Mouse (Mus musculus) neural tube, embryonic 14.5 days (tissue): ENCODE measurements around the gene Abcf2. TPM values are rescaled to one million over a fixed set of nuclear protein-coding genes. Genes with fewer than 3 reads are reported as not detected.
A peak's percentile ranks its signal among the peaks of the same experiment; 100 is the strongest.

Experiments
- ATAC-seq: fragments of 200-750 bp; cut with Nextera tagmentation; 2 replicates; pipeline ENCODE4 v1.8.0; 2017; ENCODE audit warnings: low read depth, mild to moderate bottlenecking, moderate TSS enrichment, moderate library complexity
- H3K27ac ChIP-seq: fragments of 300-500 bp; sonication (generic); 2 replicates; pipeline ENCODE4 v1.5.1; 2014; ENCODE audit warnings: low read depth, mild to moderate bottlenecking, control low read depth, low read length, moderate library complexity, mixed read lengths
- H3K27me3 ChIP-seq: fragments of 300-500 bp; sonication (generic); 2 replicates; pipeline ENCODE4 v1.6.1; 2014; ENCODE audit warnings: low read length; ENCODE audit not compliant: control insufficient read depth, insufficient read depth
- H3K36me3 ChIP-seq: fragments of 300-500 bp; sonication (generic); 2 replicates; pipeline ENCODE4 v1.6.1; 2014; ENCODE audit warnings: low read length, mixed read lengths; ENCODE audit not compliant: control insufficient read depth, insufficient read depth
- H3K4me1 ChIP-seq: fragments of 300-500 bp; sonication (generic); 2 replicates; pipeline ENCODE4 v1.6.1; 2014; ENCODE audit warnings: low read length; ENCODE audit not compliant: control insufficient read depth, insufficient read depth
- H3K4me2 ChIP-seq: fragments of 300-500 bp; sonication (generic); 2 replicates; pipeline ENCODE4 v1.6.1; 2014; ENCODE audit warnings: mild to moderate bottlenecking, low read depth, low read length, control low read depth
- H3K4me3 ChIP-seq: fragments of 300-500 bp; sonication (generic); 2 replicates; pipeline ENCODE4 v1.5.1; 2014; ENCODE audit warnings: low read depth, low read length, control low read depth, mixed read lengths
- H3K9ac ChIP-seq: fragments of 300-500 bp; sonication (generic); replicated peaks from 2 replicates; pipeline ENCODE4 v1.6.1; 2014; ENCODE audit warnings: low read depth, mild to moderate bottlenecking, control low read depth, low read length, mixed read lengths
- H3K9me3 ChIP-seq: fragments of 300-500 bp; sonication (generic); 2 replicates; pipeline ENCODE4 v1.6.1; 2016; ENCODE audit warnings: low read length; ENCODE audit not compliant: control insufficient read depth
- WGBS: fragments of 180-500 bp; shearing (Covaris S2); extraction: QIAGEN DNeasy Blood & Tissue Kit; methylation state at CpG from one replicate; pipeline ENCODE4 v1.1.7; 2014; 5-methylcytosine and 5-hydroxymethylcytosine counted together
- polyA plus RNA-seq: library from polyadenylated mRNA; unstranded; fragments of >200 nt; fragmentation: Nextera tagmentation; extraction: Ambion mirVana; gene quantifications from 2 replicates; pipeline ENCODE4 v1.2.1, GENCODE M21; 2014

The Abcf2 gene
- polyA plus RNA-seq, 1 experiment from 2014 or later: 80.3 TPM

DNA sequence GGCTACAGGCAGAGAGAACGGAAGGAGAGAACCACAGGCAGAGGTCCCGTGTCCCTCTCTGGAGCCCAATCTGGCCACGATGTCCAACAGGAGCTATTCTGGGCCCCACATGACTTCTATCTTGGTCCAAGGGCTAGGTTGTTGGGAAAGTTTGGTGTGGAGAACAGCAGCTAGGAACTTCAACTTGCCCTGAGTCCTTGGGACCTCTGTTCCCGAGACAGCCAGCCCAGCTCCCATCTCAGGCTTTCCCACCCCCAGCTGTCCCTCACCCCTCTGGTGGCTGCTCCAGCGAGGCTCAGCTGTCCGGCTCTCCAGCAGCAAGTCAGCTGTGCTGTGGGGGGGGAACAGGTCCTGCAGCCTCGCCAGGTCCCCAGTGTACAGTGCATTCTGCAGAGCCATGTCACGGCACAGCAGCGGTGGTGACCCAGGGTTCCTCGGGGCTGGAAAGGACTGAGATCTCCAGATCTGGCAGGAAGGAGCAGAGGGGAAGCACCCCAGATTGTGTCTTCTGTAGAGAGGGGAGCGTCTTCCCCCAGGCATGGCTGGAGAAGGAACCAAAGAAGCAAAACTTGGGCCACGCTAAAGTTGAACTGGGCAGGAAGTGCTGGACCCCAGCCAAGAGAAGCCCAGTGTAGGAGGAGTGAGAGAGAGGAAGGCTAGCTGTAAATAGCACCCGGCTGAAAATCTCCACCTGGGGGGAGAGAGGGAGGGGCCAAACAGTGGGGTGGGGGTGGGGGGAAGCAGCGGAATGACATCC is 36.7 kb downstream of the Abcf2 start, which contains the start of gene Asb10:
Asb10 (minus strand) TSS at position 592 of the 757 bp plus-strand sequence.
- Histone ChIP-seq H3K36me3 (no peaks in the 10 kb centered on the region), H3K4me2 (no peak within 1 kb of the TSS; the same call in 1 of the 2 replicates)
- WGBS: 42% methylated on average over 14 of the region's 14 CpGs

DNA sequence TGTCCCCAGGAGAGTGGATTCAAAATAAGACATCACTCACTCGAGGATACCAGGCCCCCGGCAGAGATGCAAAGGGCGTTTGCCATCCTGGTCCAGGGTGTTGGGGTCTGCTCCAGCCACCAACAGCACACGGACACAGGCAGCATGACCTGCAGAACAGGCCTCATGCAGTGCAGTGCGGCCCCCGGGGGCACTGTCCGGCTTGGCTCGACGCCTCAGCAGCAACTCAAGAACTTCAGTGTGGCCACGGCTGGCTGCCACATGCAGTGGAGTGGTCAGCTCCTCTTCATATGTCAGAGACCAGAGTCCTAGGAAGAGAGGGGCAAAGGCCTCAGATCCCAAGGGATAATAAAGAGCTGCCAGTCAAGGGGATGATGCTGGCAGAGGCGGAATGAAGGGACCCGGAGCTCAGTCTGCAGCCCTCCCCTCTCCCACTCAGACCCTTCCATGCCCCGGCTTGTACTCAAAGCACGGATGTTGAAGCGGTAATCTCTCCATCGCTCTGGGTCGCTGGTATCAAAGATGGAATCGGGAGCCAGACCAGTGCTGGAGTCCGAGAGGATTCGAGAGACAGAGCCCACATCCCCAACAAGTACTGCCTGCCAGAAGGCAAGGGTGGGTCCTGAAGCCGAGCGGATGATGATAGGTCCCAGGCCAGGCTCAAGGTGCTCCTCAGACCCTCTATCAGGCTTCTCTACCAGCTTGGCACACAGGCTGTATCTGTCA is 37.5 kb downstream of the Abcf2 start:
- Histone ChIP-seq H3K4me1 (no peaks in the 10 kb centered on the region), H3K4me3 (no peak overlapping the region), H3K9me3 (no peaks in the 10 kb centered on the region), H3K9ac (no peak overlapping the region), H3K36me3 (no peaks in the 10 kb centered on the region), H3K27me3 (no peaks in the 10 kb centered on the region), H3K4me2 (no peak overlapping the region), H3K27ac (no peak overlapping the region)
- no peak for ATAC-seq
- WGBS: 86% methylated on average over 22 of the region's 22 CpGs

More for the DNA sequence above, 36.7 kb downstream of the Abcf2 start, which contains the start of gene Asb10:
- Histone ChIP-seq H3K4me3 (no peak within 1 kb of the TSS), H3K4me1 (no peaks in the 10 kb centered on the region), H3K9me3 (no peaks in the 10 kb centered on the region), H3K9ac (no peak within 1 kb of the TSS), H3K27me3 (no peaks in the 10 kb centered on the region), H3K27ac (no peak within 1 kb of the TSS)
- ATAC-seq: no peak

DNA sequence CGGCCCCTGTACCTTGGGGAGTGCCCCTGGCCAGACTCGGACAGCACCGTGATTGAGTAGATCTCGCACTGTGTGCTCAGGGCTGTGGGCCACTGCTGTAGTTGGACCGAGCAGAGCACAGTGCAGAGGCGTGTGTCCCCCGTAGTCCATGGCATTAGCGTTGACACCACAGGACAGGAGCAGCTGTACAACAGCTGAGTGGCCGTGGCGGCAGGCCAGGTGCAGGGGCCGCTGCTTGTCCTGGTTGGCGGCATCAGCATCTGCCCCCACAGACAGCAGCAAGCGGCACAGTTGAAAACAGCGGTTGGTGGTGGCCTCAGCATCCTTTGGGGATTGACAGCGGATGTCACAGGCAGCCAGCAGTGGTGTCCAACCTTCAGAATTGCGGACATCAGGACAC is 39.6 kb downstream of the Abcf2 start:
- no peaks in the 10 kb centered on the region for H3K27me3 ChIP-seq
- H3K36me3 ChIP-seq: no peaks in the 10 kb centered on the region
- no peak for ATAC-seq
- no peak overlapping the region for H3K4me2 ChIP-seq
- no peaks in the 10 kb centered on the region for H3K9me3 ChIP-seq
- no peaks in the 10 kb centered on the region for H3K4me1 ChIP-seq
- WGBS: 63% methylated on average over 16 of the region's 16 CpGs
- H3K9ac ChIP-seq: no peak overlapping the region
- no peak overlapping the region for H3K27ac ChIP-seq
- H3K4me3 ChIP-seq: no peak overlapping the region

DNA sequence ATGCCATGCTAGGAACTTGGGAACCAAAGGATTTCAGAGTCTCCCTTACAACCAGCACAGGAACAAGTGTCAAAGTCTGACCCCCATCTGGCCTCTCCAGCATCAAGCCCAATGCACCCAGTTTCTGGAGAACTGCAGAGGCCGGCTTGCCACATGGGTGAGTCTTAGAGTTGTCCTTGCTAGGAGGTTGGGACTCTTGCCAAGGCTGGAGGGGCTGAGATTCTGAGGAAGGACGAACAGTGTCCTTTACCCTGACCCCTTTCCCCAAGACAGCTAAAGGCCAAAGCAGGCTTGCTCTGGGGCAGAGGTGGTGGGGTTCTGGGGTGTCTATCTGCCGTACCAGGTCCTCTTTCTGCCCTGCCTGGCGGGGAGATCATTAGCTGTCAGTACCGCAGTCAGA is 40.8 kb downstream of the Abcf2 start:
- WGBS: 65% methylated on average over 5 of the region's 5 CpGs
- Histone ChIP-seq H3K27me3 (no peaks in the 10 kb centered on the region), H3K9me3 (no peaks in the 10 kb centered on the region), H3K36me3 (no peaks in the 10 kb centered on the region), H3K4me3 (no peak overlapping the region), H3K4me1 (no peaks in the 10 kb centered on the region), H3K4me2 (no peak overlapping the region), H3K27ac (no peak overlapping the region), H3K9ac (no peak overlapping the region)
- no peak for ATAC-seq

DNA sequence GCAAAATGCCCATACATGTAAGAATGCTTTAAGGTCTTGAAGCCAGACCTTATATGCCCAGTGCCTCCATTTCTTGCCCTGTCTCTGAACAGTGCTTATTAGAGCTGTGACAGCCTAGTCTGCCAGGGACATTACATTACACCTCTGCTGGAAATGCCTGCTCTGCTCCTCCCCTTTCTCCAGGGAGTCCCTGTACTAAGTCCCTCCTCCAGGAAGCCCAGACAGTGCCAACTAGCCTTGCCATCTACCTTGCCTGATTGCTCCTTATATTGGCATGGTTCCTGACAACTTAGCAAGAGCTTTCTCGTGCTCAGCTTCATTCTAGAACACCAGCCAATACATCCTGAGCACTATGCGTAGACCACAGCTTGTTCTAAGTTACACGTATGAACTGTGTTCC is 41.5 kb downstream of the Abcf2 start:
- no peak overlapping the region for H3K4me3 ChIP-seq
- no peaks in the 10 kb centered on the region for H3K27me3 ChIP-seq
- H3K4me1 ChIP-seq: no peaks in the 10 kb centered on the region
- no peaks in the 10 kb centered on the region for H3K36me3 ChIP-seq
- no peaks in the 10 kb centered on the region for H3K9me3 ChIP-seq
- no peak overlapping the region for H3K9ac ChIP-seq
- no peak overlapping the region for H3K27ac ChIP-seq
- WGBS: 82% methylated on average over 3 of the region's 3 CpGs
- ATAC-seq: no peak
- H3K4me2 ChIP-seq: no peak overlapping the region

DNA sequence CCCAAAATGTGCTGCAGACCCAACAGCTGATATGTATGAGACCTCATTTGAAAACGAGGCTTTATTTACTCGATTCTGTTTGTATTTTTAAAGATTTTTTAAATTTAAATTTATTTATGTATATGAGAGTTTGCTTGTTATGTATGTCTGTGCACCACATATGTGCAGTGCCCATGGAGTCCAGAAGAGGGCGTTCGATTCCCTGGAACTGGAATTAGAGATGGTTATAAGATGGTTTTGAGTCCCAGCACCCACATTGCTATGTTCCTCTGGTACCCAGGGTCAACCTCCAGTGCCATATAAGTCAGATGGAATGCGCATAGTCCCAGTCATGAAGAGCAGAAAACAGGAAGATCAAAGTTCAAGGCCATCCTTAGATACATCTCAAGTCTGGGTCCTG is 43.0 kb downstream of the Abcf2 start:
- Histone ChIP-seq H3K4me2 (no peak overlapping the region), H3K27me3 (no peaks in the 10 kb centered on the region), H3K27ac (no peak overlapping the region), H3K4me3 (no peak overlapping the region), H3K4me1 (no peaks in the 10 kb centered on the region), H3K9me3 (no peaks in the 10 kb centered on the region), H3K9ac (no peak overlapping the region), H3K36me3 (no peaks in the 10 kb centered on the region)
- ATAC-seq: no peak
- 61% methylated on average over 5 of the region's 5 CpGs for WGBS

DNA sequence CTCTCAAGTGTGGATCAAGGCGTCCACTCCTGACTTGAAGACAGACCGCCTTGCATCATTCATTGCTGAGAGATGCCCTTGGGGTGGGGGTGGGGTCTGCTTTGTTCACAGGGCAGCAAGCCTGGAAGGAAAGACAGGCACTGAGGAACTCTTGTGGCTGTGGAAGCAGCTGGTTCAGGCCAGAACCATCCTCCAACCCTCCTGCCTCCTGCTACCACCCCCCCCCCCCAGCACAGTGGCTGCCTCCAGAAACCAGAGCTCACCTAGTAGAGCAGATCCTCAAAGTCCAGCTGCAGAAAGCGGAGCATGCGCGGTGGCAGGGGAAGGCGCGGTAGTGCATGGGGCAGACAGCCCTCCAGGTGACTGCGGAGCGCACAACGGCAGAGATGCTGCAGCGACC is 43.9 kb downstream of the Abcf2 start:
- ATAC-seq: no peak
- H3K27me3 ChIP-seq: peaks cover 4% of the 10 kb centered on the region
- WGBS: 52% methylated on average over 11 of the region's 11 CpGs
- H3K4me3 ChIP-seq: no peak overlapping the region
- no peak overlapping the region for H3K27ac ChIP-seq
- H3K4me1 ChIP-seq: no peaks in the 10 kb centered on the region
- H3K4me2 ChIP-seq: no peak overlapping the region
- H3K9ac ChIP-seq: no peak overlapping the region
- H3K36me3 ChIP-seq: no peaks in the 10 kb centered on the region
- H3K9me3 ChIP-seq: no peaks in the 10 kb centered on the region

DNA sequence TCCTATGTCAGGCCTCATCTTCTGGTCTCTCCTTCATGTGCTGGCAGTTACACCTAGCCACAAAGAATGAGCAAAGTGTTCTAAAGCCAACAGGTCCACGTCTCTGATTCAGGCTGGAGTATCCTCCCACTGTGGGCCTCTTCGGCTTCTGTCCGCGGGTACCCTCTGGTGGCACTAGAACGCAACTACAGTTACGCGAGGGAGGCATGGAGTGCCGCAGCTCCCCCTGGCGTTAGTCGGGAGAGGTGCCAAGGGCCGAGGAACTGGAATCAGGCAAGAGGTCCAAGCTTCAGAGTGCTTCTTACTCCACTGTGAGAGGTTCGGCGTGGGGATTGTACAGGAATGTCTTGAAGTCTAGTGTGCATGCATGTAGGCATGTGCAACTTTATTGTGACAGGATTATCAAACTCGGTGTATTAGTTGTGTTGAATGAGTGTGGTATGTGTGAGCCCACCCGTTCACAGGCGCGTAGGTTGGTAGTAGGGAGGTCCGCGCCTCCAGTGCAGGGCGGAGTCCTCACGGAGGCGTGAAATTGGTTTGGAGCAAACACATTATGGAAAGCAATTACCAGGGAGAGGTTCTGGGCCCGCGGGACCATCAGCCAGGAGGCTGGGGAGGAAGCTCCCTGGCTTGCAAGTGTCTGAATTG is 47.1 kb downstream of the Abcf2 start:
- ATAC-seq: peak; percentile 55
- WGBS: 11% methylated on average over 24 of the region's 24 CpGs
- Histone ChIP-seq H3K4me3 (no peak overlapping the region), H3K36me3 (no peaks in the 10 kb centered on the region), H3K9me3 (no peaks in the 10 kb centered on the region), H3K4me1 (peaks cover 14% of the 10 kb centered on the region), H3K9ac (no peak overlapping the region), H3K4me2 (no peak overlapping the region), H3K27ac (peak overlapping the region; percentile 12; the same call in 1 of the 2 replicates), H3K27me3 (peaks cover 15% of the 10 kb centered on the region)

DNA sequence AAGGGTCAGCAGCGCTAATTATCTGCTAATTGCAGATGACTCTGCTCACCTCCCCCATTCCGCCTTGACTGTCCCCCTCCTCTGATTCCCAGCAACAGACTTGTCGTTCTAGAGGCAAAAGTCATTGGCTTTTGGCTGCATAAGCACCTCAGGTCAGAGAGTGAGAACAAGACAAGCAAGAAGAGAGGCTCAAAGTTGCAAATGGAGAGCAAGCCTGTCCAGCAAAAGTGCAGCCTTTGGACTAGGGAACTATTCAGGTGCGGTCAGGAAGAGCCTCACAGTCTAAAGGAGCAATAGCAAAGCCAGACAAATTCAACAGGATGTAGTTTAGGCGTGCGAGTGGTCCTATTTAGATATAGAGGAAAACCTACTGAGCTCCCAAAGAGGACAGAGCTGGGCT is 49.5 kb downstream of the Abcf2 start:
- H3K27me3 ChIP-seq: peaks cover 20% of the 10 kb centered on the region

More for the DNA sequence above, 49.5 kb downstream of the Abcf2 start:
- Histone ChIP-seq H3K9me3 (no peaks in the 10 kb centered on the region), H3K27ac (0 out of 2 replicates have a peak overlapping the region, but pooled peaks have one; percentile 4), H3K4me2 (0 out of 2 replicates have a peak overlapping the region, but pooled peaks have one; percentile 9), H3K36me3 (no peaks in the 10 kb centered on the region), H3K4me1 (peaks cover 14% of the 10 kb centered on the region), H3K4me3 (no peak overlapping the region), H3K9ac (no peak overlapping the region)
- no peak for ATAC-seq
- 12% methylated on average over 6 of the region's 6 CpGs for WGBS
